In the genomic region with DNA sequence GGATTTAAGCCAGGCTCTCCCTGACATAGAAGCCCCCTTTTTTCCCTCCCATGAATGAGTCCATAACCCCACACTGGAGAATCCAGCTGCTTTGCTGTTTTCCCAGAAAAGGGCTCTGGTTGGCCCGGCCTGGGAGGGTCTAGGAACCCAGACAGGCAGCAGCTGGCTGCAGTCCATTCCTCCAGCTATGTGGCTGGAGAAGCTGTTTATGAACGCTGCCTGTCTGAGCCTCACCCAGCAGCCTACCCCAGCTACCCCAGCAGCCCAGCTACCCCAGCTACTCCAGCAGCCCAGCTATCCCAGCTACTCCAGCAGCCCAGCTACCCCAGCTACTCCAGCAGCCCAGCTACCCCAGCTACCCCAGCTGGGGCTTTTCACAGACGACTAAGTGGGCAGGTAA, we compare ENCODE assay signal across 8 mouse cellular contexts. TPM values are rescaled to one million over a fixed set of nuclear protein-coding genes. Genes with fewer than 3 reads are reported as not detected.
DNase-seq lines count a peak whose midpoint lies in the region; ATAC-seq and TF ChIP-seq lines count a peak whose summit lies in the region.

Gene Pdcd4, plus strand, starts transcription at position 171 of the 400 bp plus-strand sequence.

- H3K9me3 ChIP-seq in intestine, embryonic 15.5 days = no peaks in the 10 kb centered on the region
- H3K9me3 ChIP-seq in liver, embryonic 15.5 days (replicated peaks) = no peaks in the 10 kb centered on the region
- no peaks in the 10 kb centered on the region for H3K9me3 ChIP-seq in stomach, embryonic 15.5 days

- DNase-seq in left cerebral cortex, adult 2 months (ENCODE audit: extremely low spot score in 1 of 2, low spot score in 2 of 2) = no peak
- DNase-seq in left cerebral cortex, adult 9 months (ENCODE audit: low spot score in 2 of 2) = no peak
- DNase-seq in brain, embryonic 14.5 days (ENCODE audit: low read depth) = peak; percentile 40
- DNase-seq in gastrocnemius, postnatal 4 days (ENCODE audit: low spot score in 2 of 2) = peak in 1 of 2 experiments; percentile 53
- DNase-seq in frontal cortex, postnatal 25 days (ENCODE audit: low spot score in 2 of 2) = no peak

- 0 out of 2 replicates have a peak within 1 kb of the TSS, but pooled peaks have one; percentile 9 for H3K9ac ChIP-seq in intestine, embryonic 15.5 days
- H3K9ac ChIP-seq in liver, embryonic 15.5 days = no peak within 1 kb of the TSS
- H3K9ac ChIP-seq in stomach, embryonic 15.5 days = no peak within 1 kb of the TSS

- no peak within 1 kb of the TSS for H3K27ac ChIP-seq in left cerebral cortex, adult 2 months
- peak within 1 kb of the TSS; percentile 83 for H3K27ac ChIP-seq in intestine, embryonic 15.5 days
- peak within 1 kb of the TSS; percentile 84 for H3K27ac ChIP-seq in liver, embryonic 15.5 days (replicated peaks)
- peak within 1 kb of the TSS; percentile 87 for H3K27ac ChIP-seq in stomach, embryonic 15.5 days

- intact Hi-C loops in left cerebral cortex, adult 2 months (cut with DNase I) = no loop called here

- no peaks in the 10 kb centered on the region for H3K27me3 ChIP-seq in intestine, embryonic 15.5 days (replicated peaks)
- H3K27me3 ChIP-seq in liver, embryonic 15.5 days = no peaks in the 10 kb centered on the region
- no peaks in the 10 kb centered on the region for H3K27me3 ChIP-seq in stomach, embryonic 15.5 days (replicated peaks)

- no peak for TF ChIP-seq CTCF in left cerebral cortex, adult 2 months (IDR thresholded peaks at IDR 0.05)
- TF ChIP-seq CTCF in brain, embryonic 14.5 days (IDR thresholded peaks at IDR 0.05; ENCODE audit: borderline replicate concordance, extremely low read depth, insufficient read depth, insufficient read length) = no peak

- peak; percentile 41; the same call in 1 of the 2 replicates for ATAC-seq in intestine, embryonic 15.5 days
- ATAC-seq in liver, embryonic 15.5 days (ENCODE audit: insufficient read depth) = no peak
- ATAC-seq in stomach, embryonic 15.5 days (ENCODE audit: insufficient read depth, low FRiP score, low read depth) = peak; percentile 53; the same call in 1 of the 2 replicates

- H3K36me3 ChIP-seq in intestine, embryonic 15.5 days = no peaks in the 10 kb centered on the region
- H3K36me3 ChIP-seq in liver, embryonic 15.5 days (replicated peaks) = no peaks in the 10 kb centered on the region
- H3K36me3 ChIP-seq in stomach, embryonic 15.5 days = no peaks in the 10 kb centered on the region

- peaks cover 38% of the 10 kb centered on the region for H3K4me1 ChIP-seq in intestine, embryonic 15.5 days (replicated peaks)
- peaks cover 90% of the 10 kb centered on the region for H3K4me1 ChIP-seq in liver, embryonic 15.5 days (replicated peaks)
- H3K4me1 ChIP-seq in stomach, embryonic 15.5 days = peaks cover 34% of the 10 kb centered on the region

- WGBS in intestine, embryonic 15.5 days = 27% methylated on average over 3 of the region's 3 CpGs
- WGBS in liver, embryonic 15.5 days (ENCODE audit: insufficient replicate concordance) = 34% methylated on average over 3 of the region's 3 CpGs
- WGBS in stomach, embryonic 15.5 days = 8% methylated on average over 3 of the region's 3 CpGs

- TF ChIP-seq POLR2A in brain, embryonic 14.5 days (IDR thresholded peaks at IDR 0.05; ENCODE audit: borderline replicate concordance, extremely low read depth, insufficient read depth, insufficient read length, poor library complexity, severe bottlenecking) = no peak

- no peak within 1 kb of the TSS for H3K4me2 ChIP-seq in intestine, embryonic 15.5 days (replicated peaks)
- H3K4me2 ChIP-seq in liver, embryonic 15.5 days = peak within 1 kb of the TSS; percentile 18
- no peak within 1 kb of the TSS for H3K4me2 ChIP-seq in stomach, embryonic 15.5 days

- H3K4me3 ChIP-seq in left cerebral cortex, adult 2 months = no peak within 1 kb of the TSS
- no peak within 1 kb of the TSS for H3K4me3 ChIP-seq in intestine, embryonic 15.5 days (replicated peaks)
- H3K4me3 ChIP-seq in liver, embryonic 15.5 days (replicated peaks) = no peak within 1 kb of the TSS
- H3K4me3 ChIP-seq in stomach, embryonic 15.5 days (replicated peaks) = no peak within 1 kb of the TSS

RNA-seq across cellular contexts. Expression of gene Pdcd4, which starts in this region (rescaled TPM):
- 100 to 1,000 TPM; 102 to 114 TPM for total RNA-seq in left cerebral cortex, adult 2 months (2021)
- polyA plus RNA-seq in brain, embryonic 14.5 days (2012; rRNA removed) = 23.0 and 30.8 TPM in 2 replicates
- 10 to 100 TPM; 47.6 to 48.9 TPM for total RNA-seq in gastrocnemius, postnatal 4 days (2021)
- 65.1 and 73.7 TPM in 2 replicates for polyA plus RNA-seq in intestine, embryonic 15.5 days (2015; fragmentation: Nextera tagmentation; extraction: Ambion mirVana)
- 16.0 and 17.8 TPM in 2 replicates for polyA plus RNA-seq in liver, embryonic 15.5 days (2015; fragmentation: Nextera tagmentation; extraction: Ambion mirVana)
- polyA plus RNA-seq in stomach, embryonic 15.5 days (2015; fragmentation: Nextera tagmentation; extraction: Ambion mirVana) = 78.6 and 86.9 TPM in 2 replicates
